ENCODE assay signal across 8 mouse cellular contexts in the genomic region with DNA sequence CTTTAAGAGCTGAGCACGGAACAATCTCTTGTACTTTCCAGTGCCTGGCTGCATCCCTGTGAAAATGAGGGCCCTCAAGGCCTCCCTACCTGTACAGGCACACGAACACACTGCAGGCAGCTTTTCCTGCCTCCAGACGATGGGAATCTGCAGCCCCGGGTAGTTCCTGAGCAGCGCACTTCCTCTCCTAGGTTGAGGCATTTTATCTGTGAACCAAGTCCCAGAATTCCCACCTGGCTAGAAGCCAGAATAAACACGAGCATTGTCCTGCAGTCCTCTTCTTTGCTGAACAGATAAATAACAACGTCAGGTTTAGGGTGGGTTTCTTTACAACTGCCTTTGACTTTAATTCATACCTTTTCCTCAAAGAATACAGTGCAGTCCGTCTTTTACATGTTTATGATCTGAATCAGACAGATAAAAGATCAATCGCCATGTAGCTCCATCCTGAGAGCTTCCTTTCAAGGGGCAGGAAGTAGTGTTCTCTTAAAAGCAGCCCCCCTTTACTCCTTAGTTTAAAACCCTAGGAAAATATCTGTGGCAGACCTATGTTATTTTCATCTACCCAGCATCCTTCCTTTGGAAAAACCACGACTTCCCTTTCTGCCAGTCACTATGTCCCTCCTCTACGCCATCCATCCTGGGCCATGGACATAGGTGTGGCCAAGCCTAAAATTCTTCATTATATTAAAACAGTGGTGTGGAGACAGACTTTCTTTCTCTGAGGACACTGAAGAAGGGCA.
A peak's percentile ranks its signal among the peaks of the same experiment; 100 is the strongest.
DNase-seq lines count a peak whose midpoint lies in the region; TF ChIP-seq lines count a peak whose summit lies in the region.

No protein-coding gene starts in this region.

- no peak for DNase-seq in layer of hippocampus, adult 2 months (ENCODE audit: low spot score in 2 of 2)
- no peak for DNase-seq in layer of hippocampus, postnatal 10 days (ENCODE audit: low spot score in 2 of 2)
- DNase-seq in heart, adult 9 months (ENCODE audit: low spot score in 2 of 2): peak; percentile 60 to 72
- peak; percentile 34 to 40 for DNase-seq in kidney, adult 8-10 months
- peak; percentile 56 for DNase-seq in lung, postnatal 25 days (ENCODE audit: low spot score)
- DNase-seq in thymus, postnatal 25 days: no peak
- no peak for DNase-seq in T-cell, adult 2 months (ENCODE audit: low spot score)
- DNase-seq in gastrocnemius, postnatal 36 days: no peak

- H3K27ac ChIP-seq in layer of hippocampus, adult 2 months: peak overlapping the region; percentile 76

- intact Hi-C loops in gastrocnemius, postnatal 36 days (cut with DNase I): no loop called here

- TF ChIP-seq CTCF in layer of hippocampus, adult 2 months (conservative IDR thresholded peaks at IDR 0.05): 0 out of 2 replicates have a peak, but pooled peaks have one; percentile 7

- H3K4me3 ChIP-seq in layer of hippocampus, adult 2 months: no peak overlapping the region

Comparison
In these comparisons a context has a peak if more than half of its experiments do, and no peak if none do; other contexts are left out.
1. DNase-seq: peak in heart, adult 9 months (2 of 2), kidney, adult 8-10 months (2 of 2) and lung, postnatal 25 days (single experiment); none in layer of hippocampus, adult 2 months (0 of 2), layer of hippocampus, postnatal 10 days (0 of 2), thymus, postnatal 25 days (single experiment), T-cell, adult 2 months (single experiment) and gastrocnemius, postnatal 36 days (0 of 2).